Mouse (Mus musculus): ENCODE results near the gene Ephb2. TPM values are rescaled to one million over a fixed set of nuclear protein-coding genes. Genes with fewer than 3 reads are reported as not detected.

Ephb2 gene
- polyA plus RNA-seq, 1 experiment from 2014 or later = 21.5 TPM

DNA sequence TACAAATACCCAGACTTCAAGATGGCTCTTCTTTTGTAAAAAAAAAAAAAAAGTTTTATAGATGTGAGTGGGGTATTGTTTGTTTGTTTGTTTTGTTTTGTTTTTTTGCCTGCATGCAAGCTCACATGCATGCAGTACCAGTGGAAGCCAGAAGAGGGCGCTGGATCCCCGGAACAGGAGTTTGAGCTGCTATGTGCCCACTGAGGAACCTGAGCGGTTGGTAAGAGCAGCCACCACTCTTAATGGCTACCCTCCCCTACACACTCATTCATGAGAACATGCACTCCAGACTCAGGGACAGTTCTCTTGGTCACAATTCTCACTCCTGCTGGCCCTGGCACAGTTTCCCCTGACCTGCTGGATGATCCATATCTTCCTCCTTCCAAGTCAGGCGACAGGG is 169.8 kb downstream of the Ephb2 start:
- no peak for DNase-seq (ENCODE audit: low spot score)
- Histone ChIP-seq H3K27me3 (ENCODE audit: insufficient read depth, poor library complexity, severe bottlenecking) (no peaks in the 10 kb centered on the region), H3K4me3 (no peak overlapping the region), H3K27ac (no peak overlapping the region), H3K4me1 (replicated peaks) (no peaks in the 10 kb centered on the region), H3K9me3 (peaks cover 11% of the 10 kb centered on the region; the same call in 1 of the 2 replicates), H3K36me3 (peaks cover 88% of the 10 kb centered on the region)
- 70% methylated on average over 4 of the region's 4 CpGs for WGBS

DNA sequence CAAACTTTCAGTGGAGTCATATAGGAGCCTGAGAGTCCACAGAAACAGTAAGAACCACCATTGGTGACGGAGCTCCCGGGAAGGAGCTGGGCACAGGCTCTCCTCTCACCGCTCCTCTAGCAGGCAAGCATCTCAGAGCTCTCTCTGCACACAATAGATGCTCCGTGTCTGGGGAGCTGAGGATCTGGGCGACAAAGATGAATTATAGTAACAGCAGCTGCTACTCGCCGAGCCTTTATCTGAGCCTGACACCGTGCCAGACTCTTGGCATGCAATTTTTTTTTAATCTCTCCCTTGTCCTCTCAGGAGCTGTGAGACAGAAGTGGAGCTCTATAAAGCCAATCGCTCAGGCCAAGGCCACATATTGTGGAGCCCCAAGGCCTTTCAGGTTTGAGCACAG is 170.7 kb downstream of the Ephb2 start:
- DNase-seq (ENCODE audit: low spot score) = no peak

DNA sequence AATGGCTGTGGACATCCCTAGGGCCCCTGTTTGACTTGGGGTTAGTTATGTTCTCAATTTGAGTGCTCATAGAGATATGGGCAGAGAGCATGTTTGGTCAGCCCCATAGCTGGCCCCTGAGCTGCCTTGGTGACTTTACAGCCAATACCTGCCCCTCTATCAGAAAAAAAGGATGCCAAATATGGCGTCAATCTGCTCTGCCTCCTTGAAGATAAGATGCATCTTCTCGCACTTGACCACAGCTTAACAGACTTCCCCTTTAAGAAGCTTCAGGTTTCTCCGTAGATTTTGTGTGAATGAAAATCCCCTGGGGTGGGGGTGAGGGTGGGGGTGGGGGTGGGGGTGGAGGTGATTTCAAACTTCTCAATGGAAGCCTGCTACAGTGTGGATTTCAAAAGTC is 177.9 kb downstream of the Ephb2 start:
- no peak overlapping the region for H3K27ac ChIP-seq
- H3K36me3 ChIP-seq = peaks cover 99% of the 10 kb centered on the region
- H3K4me3 ChIP-seq = no peak overlapping the region
- WGBS = 83% methylated on average over 3 of the region's 3 CpGs
- no peak for DNase-seq (ENCODE audit: low spot score)
- H3K4me1 ChIP-seq (replicated peaks) = peaks cover 5% of the 10 kb centered on the region
- no peaks in the 10 kb centered on the region for H3K9me3 ChIP-seq
- H3K27me3 ChIP-seq (ENCODE audit: insufficient read depth, poor library complexity, severe bottlenecking) = no peaks in the 10 kb centered on the region

More for the DNA sequence above, 170.7 kb downstream of the Ephb2 start:
- Histone ChIP-seq H3K27ac (no peak overlapping the region), H3K4me3 (no peak overlapping the region), H3K4me1 (replicated peaks) (no peaks in the 10 kb centered on the region), H3K9me3 (peaks cover 11% of the 10 kb centered on the region; the same call in 1 of the 2 replicates), H3K27me3 (ENCODE audit: insufficient read depth, poor library complexity, severe bottlenecking) (no peaks in the 10 kb centered on the region), H3K36me3 (peaks cover 88% of the 10 kb centered on the region)
- 91% methylated on average over 9 of the region's 9 CpGs for WGBS

DNA sequence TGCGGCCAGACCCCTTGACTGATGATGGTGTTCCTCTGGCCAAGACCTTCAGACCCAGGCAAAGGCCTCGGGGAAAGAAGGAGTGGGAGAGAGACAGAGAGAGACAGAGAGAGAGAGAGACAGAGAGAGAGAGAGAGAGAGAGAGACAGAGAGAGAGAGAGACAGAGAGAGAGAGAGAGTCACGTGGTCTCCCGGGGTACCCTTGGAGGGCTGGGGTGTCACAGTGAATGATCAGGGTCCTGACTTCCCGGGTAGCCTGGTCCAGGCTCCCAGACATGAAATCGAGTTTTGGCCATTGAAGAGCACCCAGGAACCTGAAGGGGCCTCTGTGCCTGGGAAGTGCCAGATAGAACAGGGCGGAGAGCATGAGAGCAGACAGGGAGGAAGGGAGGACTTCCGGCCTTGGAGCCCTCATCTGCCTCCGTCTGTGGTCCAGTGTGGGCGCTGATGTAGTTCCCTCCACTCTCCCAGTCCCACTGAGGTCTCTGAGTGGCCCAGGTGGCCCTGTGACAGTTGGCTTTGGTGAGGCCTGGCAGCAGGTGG is 182.0 kb downstream of the Ephb2 start:
- Histone ChIP-seq H3K4me3 (no peak overlapping the region), H3K27ac (peak overlapping the region; percentile 35; the same call in 1 of the 2 replicates), H3K4me1 (replicated peaks) (peaks cover 26% of the 10 kb centered on the region), H3K36me3 (peaks cover 70% of the 10 kb centered on the region), H3K9me3 (no peaks in the 10 kb centered on the region), H3K27me3 (ENCODE audit: insufficient read depth, poor library complexity, severe bottlenecking) (no peaks in the 10 kb centered on the region)
- no peak for DNase-seq (ENCODE audit: low spot score)
- 89% methylated on average over 10 of the region's 10 CpGs for WGBS

DNA sequence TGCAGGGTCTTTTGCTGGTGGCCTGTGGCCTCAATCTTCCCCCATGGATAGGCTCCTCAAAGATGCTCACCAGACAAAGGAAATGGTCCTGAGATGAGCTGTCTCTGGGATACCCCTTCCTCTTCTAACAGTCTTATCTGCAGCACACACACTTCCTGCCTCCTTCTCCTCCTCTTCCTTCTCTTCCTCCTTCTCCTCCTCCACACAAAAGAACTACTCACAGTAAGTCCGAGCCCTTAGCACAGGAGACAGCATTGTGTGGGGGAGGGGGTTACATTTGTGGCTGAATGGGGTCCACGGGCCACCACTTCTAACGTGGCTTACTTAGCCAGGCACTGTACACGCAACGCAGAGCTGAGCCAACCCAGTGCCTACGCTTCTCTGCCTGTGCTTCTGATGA is 182.8 kb downstream of the Ephb2 start:
- 78% methylated on average over 6 of the region's 6 CpGs for WGBS
- H3K27ac ChIP-seq = peak overlapping the region; percentile 59; the same call in 1 of the 2 replicates
- peaks cover 63% of the 10 kb centered on the region for H3K36me3 ChIP-seq
- DNase-seq (ENCODE audit: low spot score) = no peak
- no peaks in the 10 kb centered on the region for H3K9me3 ChIP-seq
- H3K4me3 ChIP-seq = no peak overlapping the region
- H3K27me3 ChIP-seq (ENCODE audit: insufficient read depth, poor library complexity, severe bottlenecking) = no peaks in the 10 kb centered on the region
- peaks cover 31% of the 10 kb centered on the region for H3K4me1 ChIP-seq (replicated peaks)

DNA sequence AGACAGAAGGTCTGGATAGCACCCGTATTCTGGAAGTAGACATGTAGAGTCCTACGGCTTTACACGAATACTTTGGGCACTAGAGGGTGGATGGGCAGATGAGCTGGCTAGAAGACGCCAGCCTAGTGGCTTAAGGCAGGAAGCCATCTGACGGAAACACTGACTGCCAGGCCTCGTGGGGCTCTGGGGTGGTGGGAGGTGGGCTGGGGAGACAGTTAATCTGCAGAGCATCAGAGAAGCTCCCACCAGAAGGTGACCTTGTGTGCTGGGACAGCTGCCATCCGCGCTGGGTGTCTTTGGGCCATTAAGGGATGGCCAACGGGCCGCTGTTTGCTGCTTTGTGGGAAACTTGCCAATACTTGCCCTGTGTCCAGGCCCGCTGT is 183.3 kb downstream of the Ephb2 start:
- Histone ChIP-seq H3K27ac (0 out of 2 replicates have a peak overlapping the region, but pooled peaks have one; percentile 59), H3K9me3 (no peaks in the 10 kb centered on the region), H3K4me3 (no peak overlapping the region), H3K36me3 (peaks cover 58% of the 10 kb centered on the region), H3K4me1 (replicated peaks) (peaks cover 32% of the 10 kb centered on the region), H3K27me3 (ENCODE audit: insufficient read depth, poor library complexity, severe bottlenecking) (no peaks in the 10 kb centered on the region)
- 82% methylated on average over 11 of the region's 11 CpGs for WGBS
- DNase-seq (ENCODE audit: low spot score) = no peak

DNA sequence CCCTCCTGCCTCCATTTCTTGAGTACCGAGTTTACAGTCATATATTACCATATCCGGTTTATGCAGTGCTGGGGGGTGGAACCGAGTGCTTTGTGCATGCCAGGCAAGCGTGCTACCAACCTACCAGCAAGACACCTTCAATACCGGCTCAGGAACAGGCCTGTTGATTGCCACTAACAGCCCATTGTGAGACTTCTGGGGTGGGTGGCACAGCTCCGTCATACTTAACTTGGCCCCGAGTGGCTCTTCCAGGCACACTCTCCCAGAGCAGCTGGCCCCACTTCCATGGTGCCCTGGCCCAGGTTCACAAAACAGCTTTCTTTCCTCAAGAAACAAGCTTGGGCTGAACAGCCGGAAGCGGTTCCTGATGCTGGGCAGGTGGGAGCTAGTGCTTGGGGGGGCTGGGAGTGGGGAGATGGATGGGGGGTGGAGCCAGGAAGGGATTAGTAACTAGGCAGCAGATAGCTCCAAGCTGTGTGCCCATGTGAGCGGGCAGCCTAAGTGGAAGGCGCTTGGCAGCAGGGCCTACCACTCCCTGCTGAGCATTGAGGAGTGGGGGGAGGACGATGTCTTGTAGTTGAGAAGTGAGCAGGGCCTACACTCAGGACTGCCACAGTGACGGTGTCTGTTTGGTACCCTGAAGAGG is 183.8 kb downstream of the Ephb2 start:
- no peak overlapping the region for H3K27ac ChIP-seq

DNA sequence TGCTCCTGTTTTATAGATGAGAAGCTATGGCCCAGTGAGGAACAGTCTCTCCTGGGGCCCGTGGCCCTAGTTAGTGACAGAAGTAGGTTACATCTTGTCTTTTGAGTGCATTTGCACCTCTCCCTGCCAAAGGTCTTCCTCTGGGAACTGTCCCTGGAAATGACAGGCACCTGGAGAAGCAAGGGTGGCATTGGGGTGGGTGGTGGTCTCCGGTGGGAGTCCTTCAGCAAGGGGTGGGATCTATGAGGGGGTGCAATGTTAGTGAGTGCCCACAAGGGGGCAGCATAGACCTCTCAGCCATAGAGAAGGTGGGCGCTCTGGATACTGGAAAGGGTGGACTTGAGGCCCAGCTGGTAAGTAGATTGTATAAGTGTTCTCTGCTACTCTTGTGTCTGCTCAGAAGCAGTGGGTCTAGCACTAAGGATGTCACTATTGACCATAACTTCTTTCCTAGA is 184.4 kb downstream of the Ephb2 start:
- 72% methylated on average over 3 of the region's 3 CpGs for WGBS
- H3K27ac ChIP-seq = no peak overlapping the region
- no peaks in the 10 kb centered on the region for H3K27me3 ChIP-seq (ENCODE audit: insufficient read depth, poor library complexity, severe bottlenecking)
- H3K4me3 ChIP-seq = no peak overlapping the region
- H3K4me1 ChIP-seq (replicated peaks) = peaks cover 32% of the 10 kb centered on the region
- DNase-seq (ENCODE audit: low spot score) = peak; percentile 58
- H3K36me3 ChIP-seq = peaks cover 46% of the 10 kb centered on the region
- peaks cover 7% of the 10 kb centered on the region; the same call in 1 of the 2 replicates for H3K9me3 ChIP-seq

More for the DNA sequence above, 183.8 kb downstream of the Ephb2 start:
- Histone ChIP-seq H3K27me3 (ENCODE audit: insufficient read depth, poor library complexity, severe bottlenecking) (no peaks in the 10 kb centered on the region), H3K4me1 (replicated peaks) (peaks cover 32% of the 10 kb centered on the region), H3K4me3 (no peak overlapping the region), H3K36me3 (peaks cover 53% of the 10 kb centered on the region), H3K9me3 (peaks cover 3% of the 10 kb centered on the region; the same call in 1 of the 2 replicates)
- WGBS = 80% methylated on average over 13 of the region's 13 CpGs
- no peak for DNase-seq (ENCODE audit: low spot score)

DNA sequence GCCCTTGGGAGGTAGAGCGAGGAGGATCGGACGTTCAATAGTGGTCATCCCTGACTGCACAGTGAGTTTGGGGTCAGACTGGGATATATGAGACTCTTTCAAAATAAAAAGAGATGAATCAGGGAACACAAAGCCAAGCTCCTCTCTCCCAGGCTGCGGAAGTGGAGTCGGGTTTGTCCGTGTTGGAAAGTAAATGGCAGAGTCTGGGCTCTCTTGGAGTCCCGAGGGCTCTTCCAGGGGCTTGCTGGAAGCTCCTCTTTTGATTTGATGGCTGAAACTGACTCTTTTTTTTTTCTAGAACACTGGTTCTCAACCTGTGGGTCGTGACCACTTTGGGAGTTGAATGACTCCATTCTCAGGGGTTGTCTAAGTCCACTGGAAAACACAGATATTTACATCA is 185.5 kb downstream of the Ephb2 start:
- Histone ChIP-seq H3K9me3 (peaks cover 7% of the 10 kb centered on the region; the same call in 1 of the 2 replicates), H3K4me1 (replicated peaks) (peaks cover 32% of the 10 kb centered on the region), H3K27ac (peak overlapping the region; percentile 17; the same call in 1 of the 2 replicates), H3K4me3 (no peak overlapping the region), H3K27me3 (ENCODE audit: insufficient read depth, poor library complexity, severe bottlenecking) (no peaks in the 10 kb centered on the region), H3K36me3 (peaks cover 35% of the 10 kb centered on the region)
- WGBS = 77% methylated on average over 8 of the region's 8 CpGs
- no peak for DNase-seq (ENCODE audit: low spot score)

DNA sequence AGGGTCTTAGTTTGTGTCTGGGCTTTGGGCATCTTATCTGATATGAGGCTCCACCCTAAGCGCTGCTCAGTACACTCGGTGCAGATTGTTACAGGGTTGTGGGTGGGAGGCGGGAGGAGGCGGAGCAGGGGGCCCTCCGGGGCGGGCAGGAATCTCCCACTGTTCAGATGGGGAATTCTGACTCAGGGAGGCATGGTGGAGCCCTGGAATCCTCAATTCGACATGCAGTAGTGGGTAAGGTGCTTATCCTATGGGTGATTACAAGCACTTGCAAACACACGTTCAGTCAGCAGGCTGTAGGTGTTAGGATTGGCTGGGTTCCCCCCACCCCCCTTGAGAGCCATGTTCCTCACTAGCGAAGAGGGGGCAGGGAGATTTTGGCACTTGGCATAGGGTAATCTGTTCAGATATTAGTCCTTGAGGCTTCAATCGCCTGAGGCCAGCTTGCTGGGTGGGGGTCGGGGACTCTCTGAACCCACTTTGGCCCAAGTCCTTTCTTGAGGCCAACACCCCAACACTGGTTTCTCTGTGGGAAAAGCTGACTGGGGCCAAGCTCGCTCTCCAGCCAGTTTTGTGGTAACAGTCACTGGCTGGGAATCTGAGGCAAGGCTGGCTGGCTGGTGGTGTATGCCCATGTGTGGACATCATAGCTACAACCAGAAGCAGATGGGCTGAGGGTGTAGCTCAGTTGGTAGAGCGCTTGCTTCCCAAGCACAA is 186.2 kb downstream of the Ephb2 start:
- Histone ChIP-seq H3K36me3 (peaks cover 29% of the 10 kb centered on the region), H3K27me3 (ENCODE audit: insufficient read depth, poor library complexity, severe bottlenecking) (no peaks in the 10 kb centered on the region), H3K9me3 (peaks cover 7% of the 10 kb centered on the region; the same call in 1 of the 2 replicates), H3K4me1 (replicated peaks) (peaks cover 32% of the 10 kb centered on the region), H3K27ac (peak overlapping the region; percentile 17; the same call in 1 of the 2 replicates), H3K4me3 (no peak overlapping the region; the same call in 1 of the 2 replicates)
- 39% methylated on average over 13 of the region's 13 CpGs for WGBS
- DNase-seq (ENCODE audit: low spot score) = peak; percentile 11

DNA sequence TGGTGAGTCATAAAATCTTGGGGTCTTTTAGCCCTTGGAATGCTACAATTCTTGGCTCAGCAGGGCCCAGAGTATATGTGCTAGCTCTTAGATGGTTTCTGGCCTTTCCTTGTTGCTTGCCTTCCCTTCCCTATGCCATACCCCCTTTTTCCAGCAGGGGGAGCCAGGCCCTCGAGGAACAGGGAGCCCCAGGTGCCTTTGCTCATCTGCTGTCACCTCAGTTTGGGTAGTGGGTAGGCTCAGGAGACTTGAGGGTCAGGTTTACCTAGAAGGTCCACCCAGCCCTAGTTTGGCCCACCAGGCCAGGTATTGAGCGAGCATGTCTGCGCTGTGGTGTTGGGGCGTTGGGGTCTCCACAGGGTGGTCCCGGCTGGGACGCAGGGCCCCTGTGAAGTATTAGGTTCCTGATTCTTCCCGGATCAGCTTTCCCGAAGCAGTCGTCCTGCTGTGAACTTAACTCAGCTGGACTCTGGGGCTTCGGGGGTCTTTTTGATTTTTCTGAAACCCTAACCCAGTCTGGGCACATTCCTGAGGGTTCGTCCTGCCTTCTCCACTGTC is 186.8 kb downstream of the Ephb2 start:
- peaks cover 32% of the 10 kb centered on the region for H3K4me1 ChIP-seq (replicated peaks)
- H3K27me3 ChIP-seq (ENCODE audit: insufficient read depth, poor library complexity, severe bottlenecking) = no peaks in the 10 kb centered on the region
- DNase-seq (ENCODE audit: low spot score) = peak; percentile 86
- H3K27ac ChIP-seq = 0 out of 2 replicates have a peak overlapping the region, but pooled peaks have one; percentile 17
- H3K4me3 ChIP-seq = no peak overlapping the region
- peaks cover 7% of the 10 kb centered on the region; the same call in 1 of the 2 replicates for H3K9me3 ChIP-seq
- WGBS = 15% methylated on average over 11 of the region's 11 CpGs
- peaks cover 22% of the 10 kb centered on the region for H3K36me3 ChIP-seq

DNA sequence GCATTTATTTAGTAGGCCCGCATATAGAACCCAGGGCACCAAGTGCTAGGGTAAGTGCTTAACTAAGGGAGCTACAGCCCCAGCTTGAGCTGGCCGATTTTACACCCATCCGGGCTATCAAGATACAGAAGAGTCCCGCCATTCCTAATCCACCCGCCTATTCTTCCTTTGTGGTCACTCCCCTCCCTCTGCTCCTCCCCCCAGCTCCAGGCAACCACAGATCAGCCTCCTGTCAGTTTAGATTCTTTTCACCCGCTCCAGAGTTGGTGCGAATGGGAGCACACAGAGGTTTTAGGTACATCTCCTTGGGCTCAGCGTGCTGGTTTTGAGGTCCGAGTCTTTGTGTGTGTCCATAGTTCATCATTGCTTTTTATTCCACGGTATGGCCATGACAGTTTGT is 196.9 kb downstream of the Ephb2 start:
- peaks cover 7% of the 10 kb centered on the region; the same call in 1 of the 2 replicates for H3K9me3 ChIP-seq
- peak overlapping the region; percentile 82 for H3K27ac ChIP-seq
- peaks cover 28% of the 10 kb centered on the region for H3K4me1 ChIP-seq (replicated peaks)
- H3K4me3 ChIP-seq = peak overlapping the region; percentile 37
- H3K27me3 ChIP-seq (ENCODE audit: insufficient read depth, poor library complexity, severe bottlenecking) = peaks cover 54% of the 10 kb centered on the region
- DNase-seq (ENCODE audit: low spot score) = peak; percentile 74
- H3K36me3 ChIP-seq = no peaks in the 10 kb centered on the region
- 7% methylated on average over 10 of the region's 10 CpGs for WGBS

All from hindbrain, embryonic 10.5 days (tissue).